Mouse (Mus musculus) gastrocnemius, postnatal 36 days (tissue): Measurements from ENCODE around the gene Ptpa. TPM values are rescaled to one million over a fixed set of nuclear protein-coding genes. Genes with fewer than 3 reads are reported as not detected.

Experiments
- DNase-seq, 2 experiments: peaks; one replicate each; pipeline ENCODE4 v3.0.0; 2022
- intact Hi-C: fragments of 180-260 bp; cut with DNase I; formaldehyde crosslinking; loops from one replicate; pipeline ENCODE4 v1.15.1; 2025
- microRNA-seq, 2 experiments: library from miRNA; unstranded; fragments of <30 nt; microRNA quantifications; one replicate each; pipeline ENCODE4 v1.2.0; 2021
- total RNA-seq, 2 experiments: library from RNA; stranded (reverse); gene quantifications; 2 replicates each; pipeline ENCODE4 v1.2.3; 2021

Ptpa gene
- total RNA-seq, 2 experiments from 2014 or later = 55.1 to 58.9 TPM

DNA sequence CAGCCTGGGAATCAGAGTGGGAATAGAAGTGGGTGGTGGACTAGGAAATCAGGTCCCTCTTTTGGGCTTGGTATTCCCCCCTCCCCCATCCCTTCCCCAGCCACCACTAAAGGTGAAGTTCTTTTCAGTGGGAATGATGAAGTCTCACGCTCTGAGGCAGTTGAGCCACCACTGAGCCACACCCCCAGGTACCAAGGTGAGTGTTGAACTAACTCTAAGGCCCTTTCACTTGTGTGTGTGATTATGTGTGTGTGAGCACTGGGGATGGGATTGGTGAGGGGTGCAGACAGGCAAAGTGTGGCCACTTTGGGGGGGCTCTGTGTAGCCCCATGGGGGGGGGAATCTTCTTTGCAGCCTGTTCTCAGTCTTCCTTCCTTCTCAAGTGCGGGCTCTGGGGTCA lies 60.4 kb downstream of the Ptpa start:
- no peak for DNase-seq
- intact Hi-C loops = no loop called here

DNA sequence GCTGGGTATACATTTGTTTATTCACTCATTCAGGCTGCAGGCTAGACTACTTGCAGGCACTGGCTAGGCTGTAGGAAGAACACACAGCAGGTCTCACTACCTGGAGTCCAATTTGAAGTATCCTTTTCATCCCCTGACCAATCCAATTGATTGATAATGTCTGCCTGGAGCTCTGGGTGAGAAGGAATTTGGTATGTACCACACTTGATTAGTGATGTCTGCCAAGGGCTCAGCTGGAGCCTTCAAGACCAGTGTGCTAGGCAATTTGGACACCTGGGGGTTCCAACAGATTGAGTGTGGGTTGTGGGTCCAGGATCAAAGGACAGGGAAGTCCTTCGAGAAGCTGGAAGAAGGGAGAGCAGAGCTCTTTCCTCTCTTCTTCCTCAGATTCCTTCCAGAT lies 62.7 kb downstream of the Ptpa start:
- no peak for DNase-seq
- intact Hi-C loops = no loop called here

DNA sequence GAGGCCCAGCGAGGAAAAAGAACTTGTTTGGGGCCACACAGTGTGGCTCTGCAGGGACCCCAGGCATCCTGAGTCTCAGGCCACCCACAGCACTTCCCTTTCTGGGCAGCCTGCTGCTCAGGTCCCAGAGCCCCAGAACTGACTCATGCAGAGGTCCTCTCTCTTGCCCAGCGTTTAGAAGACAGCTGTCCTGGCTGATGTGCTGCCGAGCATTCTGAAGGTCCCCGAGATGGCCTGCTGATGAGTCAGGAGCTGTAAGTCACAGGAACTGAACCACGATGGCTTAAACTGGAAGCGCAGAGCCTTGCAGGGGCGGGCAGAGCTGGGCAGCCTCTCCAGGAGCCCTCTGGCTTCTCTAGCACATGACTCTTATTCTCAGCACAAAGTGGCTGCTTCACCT lies 71.8 kb downstream of the Ptpa start:
- DNase-seq = peak; percentile 35 to 54
- intact Hi-C loops = no loop called here

- no peak for DNase-seq
- intact Hi-C loops = no loop called here
Measured at GRCm38 (mm10) chr2:30490384-30490783, 74.5 kb downstream of the Ptpa start.

GRCm38 (mm10) chr2:30495000-30495908 lies 79.4 kb downstream of the Ptpa start:
- DNase-seq = no peak
- intact Hi-C loops = no loop called here

DNA sequence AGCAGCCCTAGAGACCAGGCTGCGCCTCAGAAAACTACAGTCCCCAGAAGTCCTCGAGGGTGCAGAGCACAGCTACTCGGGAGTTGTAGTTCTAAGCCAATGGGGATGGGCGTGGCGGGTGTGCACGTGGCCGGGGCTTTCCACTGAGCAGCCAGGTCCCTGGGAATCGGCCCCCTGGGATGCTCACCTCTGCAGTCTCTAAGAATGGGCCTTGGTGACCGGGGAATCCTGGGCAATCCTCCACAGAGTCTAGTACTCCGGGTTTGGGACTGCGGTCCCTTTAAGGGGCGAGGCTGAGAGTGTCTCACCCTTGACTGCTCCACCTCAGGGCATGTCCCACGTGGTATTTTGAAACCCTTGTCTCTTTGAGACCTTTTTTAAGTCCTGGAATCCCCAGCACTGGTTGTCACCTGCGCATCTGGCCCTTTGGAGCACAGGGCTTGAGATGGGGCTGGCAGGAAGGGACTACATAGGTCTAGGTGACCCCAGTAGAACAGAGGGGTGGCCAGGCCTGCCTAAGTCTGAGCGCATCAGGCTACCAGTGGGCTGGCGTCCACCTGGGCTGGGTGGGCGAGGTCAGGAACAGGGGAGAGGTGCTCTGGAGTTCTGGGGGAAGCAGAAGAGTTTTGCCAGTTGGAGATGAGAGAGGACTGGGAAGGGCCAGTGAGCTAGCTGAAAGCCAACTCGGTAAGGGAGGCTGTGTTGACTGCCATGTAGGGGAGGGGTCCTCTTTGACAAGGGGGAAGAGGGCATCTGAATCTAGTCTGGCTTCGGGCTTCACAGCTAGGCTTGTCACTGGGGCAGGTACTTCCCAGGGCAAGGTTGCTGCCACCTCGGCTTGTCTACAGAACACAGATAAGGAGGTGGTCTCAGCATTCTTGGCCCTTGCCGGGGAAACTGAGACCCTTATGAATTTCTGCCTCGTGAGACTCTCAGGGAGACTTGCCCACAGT lies 80.3 kb downstream of the Ptpa start:
- intact Hi-C loops = no loop called here

More for the DNA sequence above, 80.3 kb downstream of the Ptpa start:
- peak; percentile 51 to 57 for DNase-seq

Small RNA genes lying within 50 kb of the gene (microRNA-seq; reads per million reads assigned to microRNA genes)
- gene Gm47292 = 0 reads per million in 2 experiments

Other genes with a start within 250 kb of the Ptpa start
- 10 to 100 TPM; 51.4 to 54.6 TPM for gene Endog, start 244.5 kb upstream of the Ptpa start, total RNA-seq
- gene Spout1, start 237.6 kb upstream of the Ptpa start, total RNA-seq = 1 to 10 TPM; 4.5 to 4.8 TPM
- 10 to 100 TPM; 26.8 to 29.5 TPM for gene Kyat1, start 210.2 kb upstream of the Ptpa start, total RNA-seq
- gene Lrrc8a, start 178.3 kb upstream of the Ptpa start, total RNA-seq = 10 to 100 TPM; 18.5 to 19.8 TPM
- 1 to 10 TPM in 1 of 2 experiments, under 1 TPM in 1; 0.99 to 2.0 TPM for gene Gm28035, start 175.5 kb upstream of the Ptpa start, total RNA-seq
- gene Phyhd1, start 149.8 kb upstream of the Ptpa start, total RNA-seq = 10 to 100 TPM; 18.6 to 20.1 TPM
- gene Gm28038, start 135.0 kb upstream of the Ptpa start, total RNA-seq = not detected
- 10 to 100 TPM; 20.9 to 21.2 TPM for gene Dolk, start 129.7 kb upstream of the Ptpa start, total RNA-seq
- 1 to 10 TPM; 6.9 to 9.1 TPM for gene Nup188, start 129.6 kb upstream of the Ptpa start, total RNA-seq
- 10 to 100 TPM; 16.3 to 17.6 TPM for gene Sh3glb2, start 56.7 kb upstream of the Ptpa start, total RNA-seq
- gene Miga2, start 51.8 kb upstream of the Ptpa start, total RNA-seq = 10 to 100 TPM; 15.5 to 19.6 TPM
- 1 to 10 TPM; 5.5 to 6.7 TPM for gene Dolpp1, start 23.8 kb upstream of the Ptpa start, total RNA-seq
- gene Crat, start 226 bp upstream of the Ptpa start, total RNA-seq = 100 to 1,000 TPM; 356 to 381 TPM
- gene Ier5l, start 58.2 kb downstream of the Ptpa start, total RNA-seq = 1 to 10 TPM; 1.7 TPM
- 1 to 10 TPM; 2.5 to 3.4 TPM for gene Cstad, start 179.0 kb downstream of the Ptpa start, total RNA-seq